In the genomic region with DNA sequence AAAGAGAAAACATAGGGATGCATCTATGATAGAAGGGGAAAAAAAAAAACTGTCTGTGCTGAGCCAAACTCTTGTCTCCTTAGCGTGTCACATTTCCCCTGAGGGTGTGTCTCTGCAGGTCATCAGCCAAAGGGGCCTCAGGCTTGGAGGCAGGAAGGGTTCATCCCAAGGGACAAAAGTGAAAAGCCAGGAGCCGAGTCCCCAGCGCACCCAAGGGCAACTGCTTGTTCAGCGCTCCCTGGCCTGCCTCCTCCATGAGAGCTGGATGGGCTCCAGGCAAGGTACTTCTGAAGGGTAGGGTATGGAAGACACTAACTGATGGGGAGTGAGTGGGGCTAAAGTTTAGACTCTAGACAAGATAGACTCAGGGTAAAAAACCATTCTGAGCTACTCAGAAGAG, we compare ENCODE assay signal across 14 mouse cellular contexts.
"Had no signal": no experiment of that assay in that cellular context is flagged by ENCODE, and none has a peak within 500 bp of the region (broad histone marks: within the 10 kb centered on the region; RNA-seq: fewer than 3 reads in every experiment).

No protein-coding gene starts in this region.

- H3K27ac ChIP-seq: liver, embryonic 13.5 days; stomach, embryonic 15.5 days had no signal

- H3K27me3 ChIP-seq: liver, embryonic 13.5 days; stomach, embryonic 15.5 days had no signal

- DNase-seq: kidney, adult 18-20 months; kidney, adult 9 months; kidney, postnatal 14 days; kidney, postnatal 4 days; liver, embryonic 13.5 days; lung, adult 2 months; lung, postnatal 14 days; lung, postnatal 4 days; midbrain, embryonic 14.5 days; right cerebral cortex, adult 18-20 months; right cerebral cortex, postnatal 25 days; spleen, adult 18-20 months; thymus, postnatal 25 days had no signal

- H3K9me3 ChIP-seq: liver, embryonic 13.5 days; stomach, embryonic 15.5 days had no signal

- H3K4me1 ChIP-seq: liver, embryonic 13.5 days had no signal

- H3K4me3 ChIP-seq: liver, embryonic 13.5 days; stomach, embryonic 15.5 days had no signal

- H3K36me3 ChIP-seq: liver, embryonic 13.5 days; stomach, embryonic 15.5 days had no signal
